Mouse (Mus musculus): ENCODE measurements around the gene Mrpl16. TPM values are rescaled to one million over a fixed set of nuclear protein-coding genes. Genes with fewer than 3 reads are reported as not detected.

Mrpl16 gene
- polyA plus RNA-seq, 1 experiment from 2014 or later: 51.4 TPM

DNA sequence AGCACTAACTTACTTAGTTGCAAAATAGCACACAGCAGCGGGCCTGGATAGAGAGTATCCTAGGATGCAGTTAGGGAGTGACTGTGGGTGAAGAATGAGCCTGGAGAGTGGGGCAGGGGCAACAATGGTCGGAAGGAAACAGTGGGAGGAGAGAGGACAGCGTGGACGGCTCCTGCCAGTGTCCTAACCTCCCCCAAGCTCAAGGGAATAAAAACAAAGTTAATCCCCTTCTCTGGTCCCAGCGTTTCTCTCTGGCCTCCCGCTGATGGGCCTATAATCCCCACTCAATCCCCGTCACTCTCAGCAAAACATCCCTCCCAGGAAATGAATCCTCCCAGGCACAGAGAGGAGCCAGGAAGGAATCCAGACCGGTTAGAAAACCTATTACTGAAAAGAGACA lies 43.5 kb downstream of the Mrpl16 start:
- 22% methylated on average over 8 of the region's 8 CpGs for WGBS
- peak overlapping the region; percentile 85 for H3K27ac ChIP-seq (replicated peaks)
- no peak for TF ChIP-seq CTCF (IDR thresholded peaks at IDR 0.05; ENCODE audit: low read depth)
- no peak for TF ChIP-seq EP300 (optimal IDR thresholded peaks at IDR 0.05)
- H3K27me3 ChIP-seq (ENCODE audit: control insufficient read depth, insufficient read depth, low read length): no peaks in the 10 kb centered on the region
- ATAC-seq (ENCODE audit: low FRiP score, low TSS enrichment) (no peak), DNase-seq (ENCODE audit: low spot score) (no peak)
- H3K9ac ChIP-seq (ENCODE audit: low read length): peak overlapping the region; percentile 13; the same call in 1 of the 2 replicates
- H3K4me1 ChIP-seq (replicated peaks; ENCODE audit: control insufficient read depth, insufficient read depth): peaks cover 9% of the 10 kb centered on the region; the same call in 1 of the 2 replicates
- H3K9me3 ChIP-seq (ENCODE audit: control insufficient read depth, low read length): no peaks in the 10 kb centered on the region
- peak overlapping the region; percentile 20; the same call in 1 of the 2 replicates for H3K4me2 ChIP-seq (replicated peaks; ENCODE audit: low read depth)
- no peak overlapping the region for H3K4me3 ChIP-seq (ENCODE audit: low read depth, low read length)
- H3K36me3 ChIP-seq (ENCODE audit: control insufficient read depth, insufficient read depth, low read length): no peaks in the 10 kb centered on the region

DNA sequence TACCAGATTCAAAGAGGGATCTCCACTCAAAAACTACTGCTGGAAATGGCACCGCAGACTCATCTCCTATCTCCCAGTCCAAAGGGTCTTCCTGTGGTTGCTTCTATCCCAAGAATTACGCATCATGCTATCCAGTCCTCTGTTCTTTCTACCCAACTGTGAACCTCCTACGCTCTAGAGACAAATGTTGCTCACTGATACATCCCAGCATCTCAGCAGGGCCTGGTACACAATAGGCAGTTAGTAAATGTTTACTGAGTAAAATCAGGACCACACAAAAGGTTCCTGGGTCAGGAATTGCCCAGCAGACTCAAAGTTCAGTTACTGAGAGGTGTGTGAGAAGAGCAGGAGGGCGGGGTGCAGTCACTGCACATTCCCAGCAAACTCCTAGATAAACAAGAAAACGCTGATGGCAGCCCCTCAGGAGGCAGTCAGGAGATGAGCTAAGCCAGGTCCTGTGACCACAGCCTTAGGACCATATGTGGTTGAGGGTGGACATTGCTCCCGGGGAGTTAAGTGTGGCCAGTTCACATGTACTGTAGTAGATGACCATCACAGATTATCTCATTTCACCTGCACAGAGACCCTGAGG lies 44.6 kb downstream of the Mrpl16 start:
- no peaks in the 10 kb centered on the region for H3K9me3 ChIP-seq (ENCODE audit: control insufficient read depth, low read length)
- H3K9ac ChIP-seq (ENCODE audit: low read length): no peak overlapping the region
- H3K4me3 ChIP-seq (ENCODE audit: low read depth, low read length): no peak overlapping the region
- WGBS: 71% methylated on average over 6 of the region's 6 CpGs
- no peak for ATAC-seq (ENCODE audit: low FRiP score, low TSS enrichment)
- H3K4me1 ChIP-seq (replicated peaks; ENCODE audit: control insufficient read depth, insufficient read depth): peaks cover 9% of the 10 kb centered on the region; the same call in 1 of the 2 replicates
- TF ChIP-seq CTCF (IDR thresholded peaks at IDR 0.05; ENCODE audit: low read depth): no peak
- TF ChIP-seq EP300 (optimal IDR thresholded peaks at IDR 0.05): no peak
- H3K27me3 ChIP-seq (ENCODE audit: control insufficient read depth, insufficient read depth, low read length): no peaks in the 10 kb centered on the region
- H3K4me2 ChIP-seq (replicated peaks; ENCODE audit: low read depth): no peak overlapping the region
- H3K27ac ChIP-seq (replicated peaks): no peak overlapping the region
- no peaks in the 10 kb centered on the region for H3K36me3 ChIP-seq (ENCODE audit: control insufficient read depth, insufficient read depth, low read length)
- DNase-seq (ENCODE audit: low spot score): no peak

DNA sequence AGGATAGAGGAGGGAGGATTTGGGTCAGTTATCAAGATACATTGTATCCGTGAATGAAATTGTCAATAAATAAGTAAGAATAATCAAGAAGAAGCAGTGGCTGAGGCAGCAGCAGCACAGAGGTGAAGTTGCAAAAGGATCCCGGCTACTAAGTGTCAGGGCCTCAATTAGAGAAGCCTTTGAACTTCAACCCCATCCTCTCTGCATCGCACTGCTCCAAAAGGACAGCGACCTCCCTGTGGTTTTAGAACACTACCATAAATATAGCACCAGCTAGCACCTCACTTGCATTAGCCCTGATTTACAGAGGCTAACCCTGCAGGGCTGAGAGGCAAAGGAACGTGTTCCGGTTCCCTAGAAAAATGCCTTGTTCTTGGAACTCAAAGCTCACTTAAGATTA lies 46.5 kb downstream of the Mrpl16 start:
- H3K27me3 ChIP-seq (ENCODE audit: control insufficient read depth, insufficient read depth, low read length): no peaks in the 10 kb centered on the region
- 46% methylated on average over 6 of the region's 6 CpGs for WGBS
- no peaks in the 10 kb centered on the region for H3K9me3 ChIP-seq (ENCODE audit: control insufficient read depth, low read length)
- TF ChIP-seq EP300 (optimal IDR thresholded peaks at IDR 0.05) (no peak), CTCF (IDR thresholded peaks at IDR 0.05; ENCODE audit: low read depth) (no peak)
- DNase-seq (ENCODE audit: low spot score) (no peak), ATAC-seq (ENCODE audit: low FRiP score, low TSS enrichment) (no peak)
- no peak overlapping the region for H3K9ac ChIP-seq (ENCODE audit: low read length)
- H3K36me3 ChIP-seq (ENCODE audit: control insufficient read depth, insufficient read depth, low read length): no peaks in the 10 kb centered on the region
- 0 out of 2 replicates have a peak overlapping the region, but pooled peaks have one; percentile 87 for H3K4me3 ChIP-seq (ENCODE audit: low read depth, low read length)
- no peak overlapping the region for H3K27ac ChIP-seq (replicated peaks)
- H3K4me2 ChIP-seq (replicated peaks; ENCODE audit: low read depth): peak overlapping the region; percentile 90; the same call in 1 of the 2 replicates
- H3K4me1 ChIP-seq (replicated peaks; ENCODE audit: control insufficient read depth, insufficient read depth): peaks cover 4% of the 10 kb centered on the region; the same call in 1 of the 2 replicates

DNA sequence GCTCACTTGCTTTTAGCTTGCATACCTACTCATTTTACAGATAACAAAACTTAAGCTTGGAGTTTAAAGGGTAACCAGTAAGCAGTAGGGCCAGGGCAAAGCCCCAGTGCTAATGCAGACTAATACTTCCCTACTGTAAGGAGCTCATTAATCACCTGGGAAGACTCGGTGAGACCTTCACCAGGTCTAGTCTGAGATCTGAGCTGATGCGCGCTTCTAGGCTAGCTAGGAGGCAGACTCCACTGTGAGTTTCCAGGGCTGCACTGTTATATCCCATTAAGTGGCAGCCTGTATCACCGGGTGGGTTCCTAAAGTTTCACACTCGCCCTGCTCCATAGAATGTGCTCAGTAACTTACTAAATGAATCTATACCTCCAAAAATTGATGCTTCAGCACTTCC lies 47.4 kb downstream of the Mrpl16 start:
- Histone ChIP-seq H3K27me3 (ENCODE audit: control insufficient read depth, insufficient read depth, low read length) (no peaks in the 10 kb centered on the region), H3K4me1 (replicated peaks; ENCODE audit: control insufficient read depth, insufficient read depth) (peaks cover 4% of the 10 kb centered on the region; the same call in 1 of the 2 replicates), H3K36me3 (ENCODE audit: control insufficient read depth, insufficient read depth, low read length) (no peaks in the 10 kb centered on the region), H3K9ac (ENCODE audit: low read length) (peak overlapping the region; percentile 89; the same call in 1 of the 2 replicates), H3K9me3 (ENCODE audit: control insufficient read depth, low read length) (no peaks in the 10 kb centered on the region), H3K27ac (replicated peaks) (peak overlapping the region; percentile 95), H3K4me3 (ENCODE audit: low read depth, low read length) (peak overlapping the region; percentile 87), H3K4me2 (replicated peaks; ENCODE audit: low read depth) (peak overlapping the region; percentile 90)
- 19% methylated on average over 5 of the region's 5 CpGs for whole genome bisulfite sequencing
- DNase-seq (ENCODE audit: low spot score): no peak
- ATAC-seq (ENCODE audit: low FRiP score, low TSS enrichment): no peak
- no peak for TF ChIP-seq CTCF (IDR thresholded peaks at IDR 0.05; ENCODE audit: low read depth)
- no peak for TF ChIP-seq EP300 (optimal IDR thresholded peaks at IDR 0.05)

DNA sequence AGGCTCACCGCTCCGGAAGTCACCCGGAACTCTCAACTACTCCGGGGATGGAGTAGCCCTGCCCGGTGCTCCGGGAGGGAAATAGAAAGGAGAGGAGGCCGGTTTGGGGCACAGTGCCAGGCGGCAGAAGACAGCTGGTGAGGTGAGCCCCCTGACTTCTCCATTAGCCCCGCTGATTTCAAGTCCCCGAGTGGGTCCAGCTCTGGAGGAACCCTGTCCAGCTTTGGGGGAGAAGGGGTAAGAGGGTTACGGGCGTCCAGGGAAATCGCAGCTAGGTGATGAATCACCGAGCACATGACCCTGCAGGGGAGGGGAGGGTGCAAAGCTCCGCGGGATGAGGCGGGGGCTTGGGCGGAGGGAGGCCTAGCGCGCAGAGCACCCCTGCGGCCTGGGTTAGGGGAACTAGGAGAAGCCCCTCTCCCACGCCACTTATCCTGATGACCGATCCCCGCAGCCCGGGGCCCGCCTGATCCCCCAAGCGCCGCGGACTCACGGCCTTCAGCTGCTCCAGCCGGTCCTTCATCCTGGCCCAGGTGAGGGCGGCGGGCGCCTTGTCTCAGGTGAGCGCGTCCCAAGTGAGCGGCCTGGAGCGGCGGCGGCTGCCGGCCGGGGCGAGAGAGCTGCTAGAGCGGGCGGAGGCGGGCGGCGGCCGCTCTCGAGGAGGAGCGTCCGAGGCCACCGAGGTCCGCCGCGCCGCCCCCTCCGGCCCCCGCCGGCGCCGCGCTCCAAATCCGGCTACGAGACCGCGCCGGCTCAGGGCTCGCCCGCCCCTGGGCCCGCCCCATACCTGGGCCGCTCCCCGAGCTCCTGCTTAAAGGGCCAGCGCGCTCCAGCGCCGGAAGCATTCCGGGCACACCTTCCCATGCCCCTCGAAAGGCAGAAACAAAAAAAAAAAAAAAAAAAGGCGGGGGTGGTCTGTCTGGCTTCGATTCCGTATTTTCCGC lies 48.3 kb downstream of the Mrpl16 start:
- WGBS: under 1% methylated on average over 70 of the region's 83 CpGs
- ATAC-seq (ENCODE audit: low FRiP score, low TSS enrichment): peak; percentile 94

More for the DNA sequence above, 48.3 kb downstream of the Mrpl16 start:
- no peaks in the 10 kb centered on the region for H3K36me3 ChIP-seq (ENCODE audit: control insufficient read depth, insufficient read depth, low read length)
- H3K4me1 ChIP-seq (replicated peaks; ENCODE audit: control insufficient read depth, insufficient read depth): peaks cover 2% of the 10 kb centered on the region; the same call in 1 of the 2 replicates
- H3K9ac ChIP-seq (ENCODE audit: low read length): peak overlapping the region; percentile 89
- DNase-seq (ENCODE audit: low spot score): peak; percentile 86
- peak overlapping the region; percentile 87 for H3K4me3 ChIP-seq (ENCODE audit: low read depth, low read length)
- H3K27me3 ChIP-seq (ENCODE audit: control insufficient read depth, insufficient read depth, low read length): no peaks in the 10 kb centered on the region
- TF ChIP-seq CTCF (IDR thresholded peaks at IDR 0.05; ENCODE audit: low read depth) (no peak), EP300 (optimal IDR thresholded peaks at IDR 0.05) (no peak)
- H3K9me3 ChIP-seq (ENCODE audit: control insufficient read depth, low read length): no peaks in the 10 kb centered on the region
- H3K4me2 ChIP-seq (replicated peaks; ENCODE audit: low read depth): peak overlapping the region; percentile 90
- H3K27ac ChIP-seq (replicated peaks): peak overlapping the region; percentile 95

All from stomach, postnatal 0 days (tissue).